ENCODE assay signal across 8 mouse cellular contexts in the genomic region with DNA sequence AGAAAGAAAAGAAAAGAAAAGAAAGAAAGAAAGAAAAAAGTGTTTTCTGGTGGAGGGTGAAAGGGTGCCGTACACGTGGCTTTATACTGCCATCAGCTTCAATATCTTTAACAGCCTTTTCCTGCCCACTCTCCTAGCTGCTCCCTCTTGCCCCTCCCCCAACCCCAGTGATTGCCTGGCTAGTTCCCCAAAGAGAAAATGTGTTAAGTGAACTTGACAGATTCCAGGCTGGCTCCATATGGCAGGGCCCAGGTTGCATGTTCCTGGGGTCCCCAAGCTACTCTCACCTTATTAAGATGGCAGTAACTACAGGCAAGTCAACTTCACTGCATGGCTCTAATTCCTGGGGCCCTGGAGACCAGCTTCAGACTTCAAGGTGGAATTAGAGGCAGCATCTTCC.
DNase-seq lines count a peak whose midpoint lies in the region; ATAC-seq lines count a peak whose summit lies in the region.

No protein-coding gene starts in this region.

- H3K9me3 ChIP-seq in midbrain, embryonic 14.5 days (ENCODE audit: control insufficient read depth, low read length) = no peaks in the 10 kb centered on the region
- no peaks in the 10 kb centered on the region for H3K9me3 ChIP-seq in midbrain, embryonic 10.5 days (replicated peaks)
- H3K9me3 ChIP-seq in hindbrain, embryonic 12.5 days (replicated peaks) = no peaks in the 10 kb centered on the region
- no peaks in the 10 kb centered on the region for H3K9me3 ChIP-seq in neural tube, embryonic 14.5 days (ENCODE audit: control insufficient read depth, low read length)
- no peaks in the 10 kb centered on the region for H3K9me3 ChIP-seq in liver, embryonic 11.5 days (ENCODE audit: control insufficient read depth, low read length)

- no peaks in the 10 kb centered on the region for H3K36me3 ChIP-seq in midbrain, embryonic 14.5 days (ENCODE audit: control insufficient read depth, insufficient read depth, low read length)
- H3K36me3 ChIP-seq in midbrain, embryonic 10.5 days = no peaks in the 10 kb centered on the region
- no peaks in the 10 kb centered on the region for H3K36me3 ChIP-seq in hindbrain, embryonic 12.5 days
- H3K36me3 ChIP-seq in neural tube, embryonic 14.5 days (ENCODE audit: control insufficient read depth, insufficient read depth, low read length) = no peaks in the 10 kb centered on the region
- H3K36me3 ChIP-seq in liver, embryonic 11.5 days (ENCODE audit: control insufficient read depth, insufficient read depth, low read length) = no peaks in the 10 kb centered on the region

- no peak overlapping the region for H3K4me2 ChIP-seq in midbrain, embryonic 14.5 days (ENCODE audit: low read length)
- no peak overlapping the region for H3K4me2 ChIP-seq in hindbrain, embryonic 12.5 days (replicated peaks)
- no peak overlapping the region for H3K4me2 ChIP-seq in neural tube, embryonic 14.5 days (ENCODE audit: low read depth, low read length)
- no peak overlapping the region for H3K4me2 ChIP-seq in liver, embryonic 11.5 days

- WGBS in midbrain, embryonic 14.5 days = 53% methylated on average over 2 of the region's 2 CpGs
- 64% methylated on average over 2 of the region's 2 CpGs for WGBS in midbrain, embryonic 10.5 days
- 42% methylated on average over 2 of the region's 2 CpGs for WGBS in hindbrain, embryonic 12.5 days
- WGBS in neural tube, embryonic 14.5 days = 23% methylated on average over 2 of the region's 2 CpGs
- WGBS in liver, embryonic 11.5 days = 41% methylated on average over 2 of the region's 2 CpGs

- ATAC-seq in midbrain, embryonic 14.5 days (ENCODE audit: low FRiP score, low TSS enrichment) = peak; percentile 31; the same call in 1 of the 2 replicates
- ATAC-seq in hindbrain, embryonic 12.5 days (ENCODE audit: low FRiP score) = 0 out of 2 replicates have a peak, but pooled peaks have one; percentile 35
- ATAC-seq in neural tube, embryonic 14.5 days (ENCODE audit: low read depth) = no peak
- ATAC-seq in liver, embryonic 11.5 days (replicated peaks; ENCODE audit: low FRiP score) = no peak

- DNase-seq in midbrain, embryonic 14.5 days = peak; percentile 66
- DNase-seq in midbrain, embryonic 10.5 days (ENCODE audit: low spot score) = no peak
- peak; percentile 78 to 88 for DNase-seq in cerebellum, postnatal 25 days
- no peak for DNase-seq in urinary bladder, postnatal 14 days (ENCODE audit: low spot score)
- DNase-seq in liver, embryonic 11.5 days (ENCODE audit: low spot score) = no peak
- DNase-seq in gastrocnemius, postnatal 4 days (ENCODE audit: low spot score in 2 of 2) = no peak

- H3K27ac ChIP-seq in midbrain, embryonic 14.5 days (replicated peaks; ENCODE audit: low read depth, low read length) = 0 out of 2 replicates have a peak overlapping the region, but pooled peaks have one; percentile 3
- H3K27ac ChIP-seq in midbrain, embryonic 10.5 days (replicated peaks) = no peak overlapping the region
- H3K27ac ChIP-seq in hindbrain, embryonic 12.5 days = no peak overlapping the region
- H3K27ac ChIP-seq in neural tube, embryonic 14.5 days (ENCODE audit: low read depth, low read length) = peak overlapping the region; percentile 39; the same call in 1 of the 2 replicates
- H3K27ac ChIP-seq in liver, embryonic 11.5 days (ENCODE audit: low read depth, low read length) = no peak overlapping the region

- no peak overlapping the region for H3K9ac ChIP-seq in midbrain, embryonic 14.5 days (replicated peaks; ENCODE audit: low read length)
- H3K9ac ChIP-seq in hindbrain, embryonic 12.5 days = no peak overlapping the region
- no peak overlapping the region for H3K9ac ChIP-seq in neural tube, embryonic 14.5 days (replicated peaks; ENCODE audit: low read depth, low read length)
- no peak overlapping the region for H3K9ac ChIP-seq in liver, embryonic 11.5 days (ENCODE audit: low read depth, low read length)

- peaks cover 16% of the 10 kb centered on the region; the same call in 1 of the 2 replicates for H3K4me1 ChIP-seq in midbrain, embryonic 14.5 days (ENCODE audit: control insufficient read depth, insufficient read depth, low read length)
- H3K4me1 ChIP-seq in midbrain, embryonic 10.5 days = peaks cover 5% of the 10 kb centered on the region; the same call in 1 of the 2 replicates
- peaks cover 12% of the 10 kb centered on the region for H3K4me1 ChIP-seq in hindbrain, embryonic 12.5 days
- H3K4me1 ChIP-seq in neural tube, embryonic 14.5 days (ENCODE audit: control insufficient read depth, insufficient read depth, low read length) = peaks cover 3% of the 10 kb centered on the region; the same call in 1 of the 2 replicates
- no peaks in the 10 kb centered on the region for H3K4me1 ChIP-seq in liver, embryonic 11.5 days (replicated peaks; ENCODE audit: control insufficient read depth, insufficient read depth, low read length)

- no peaks in the 10 kb centered on the region for H3K27me3 ChIP-seq in midbrain, embryonic 14.5 days (ENCODE audit: control insufficient read depth, insufficient read depth, low read length)
- no peaks in the 10 kb centered on the region for H3K27me3 ChIP-seq in midbrain, embryonic 10.5 days (ENCODE audit: low read depth, poor library complexity, severe bottlenecking)
- H3K27me3 ChIP-seq in hindbrain, embryonic 12.5 days = no peaks in the 10 kb centered on the region
- no peaks in the 10 kb centered on the region for H3K27me3 ChIP-seq in neural tube, embryonic 14.5 days (ENCODE audit: control insufficient read depth, insufficient read depth, low read length)
- no peaks in the 10 kb centered on the region for H3K27me3 ChIP-seq in liver, embryonic 11.5 days (replicated peaks; ENCODE audit: control insufficient read depth, insufficient read depth, low read length)

- no peak overlapping the region for H3K4me3 ChIP-seq in midbrain, embryonic 14.5 days (replicated peaks; ENCODE audit: low read depth, low read length)
- no peak overlapping the region for H3K4me3 ChIP-seq in midbrain, embryonic 10.5 days
- H3K4me3 ChIP-seq in hindbrain, embryonic 12.5 days = no peak overlapping the region
- no peak overlapping the region for H3K4me3 ChIP-seq in neural tube, embryonic 14.5 days (ENCODE audit: low read depth, low read length)
- no peak overlapping the region for H3K4me3 ChIP-seq in liver, embryonic 11.5 days (ENCODE audit: low read depth, low read length)

Comparison
In these comparisons a context has a peak if more than half of its experiments do, and no peak if none do; other contexts are left out.
1. DNase-seq: peak in midbrain, embryonic 14.5 days (single experiment) and cerebellum, postnatal 25 days (2 of 2); none in midbrain, embryonic 10.5 days (single experiment), urinary bladder, postnatal 14 days (single experiment), liver, embryonic 11.5 days (single experiment) and gastrocnemius, postnatal 4 days (0 of 2).
2. H3K27ac ChIP-seq: peak in midbrain, embryonic 14.5 days (single experiment) and neural tube, embryonic 14.5 days (single experiment); none in midbrain, embryonic 10.5 days (single experiment), hindbrain, embryonic 12.5 days (single experiment) and liver, embryonic 11.5 days (single experiment).
3. ATAC-seq: peak in midbrain, embryonic 14.5 days (single experiment) and hindbrain, embryonic 12.5 days (single experiment); none in neural tube, embryonic 14.5 days (single experiment) and liver, embryonic 11.5 days (single experiment).